10 mouse cellular contexts compared by ENCODE assay signal in the genomic region with DNA sequence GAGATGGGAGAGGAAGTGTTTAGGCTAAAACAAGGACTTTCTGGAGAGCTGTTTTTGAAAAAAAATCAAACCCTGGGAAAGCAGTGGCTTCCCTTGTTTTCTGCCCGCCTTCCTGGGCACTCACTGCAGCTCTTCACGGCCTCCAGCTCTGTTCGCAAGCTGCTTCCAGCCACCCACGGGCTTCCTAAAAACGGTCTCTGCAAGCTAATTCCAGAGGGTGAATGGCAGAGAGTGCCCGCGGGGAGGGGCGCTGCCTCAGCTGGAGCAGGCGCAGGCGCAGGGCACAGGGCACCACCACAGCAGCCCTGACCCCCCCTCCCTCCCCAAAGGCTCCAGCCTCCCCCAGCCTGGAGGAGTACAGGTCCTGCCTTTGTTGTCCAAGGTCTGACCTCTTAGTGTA. TPM values are rescaled to one million over a fixed set of nuclear protein-coding genes. Genes with fewer than 3 reads are reported as not detected.
DNase-seq lines count a peak whose midpoint lies in the region; TF ChIP-seq lines count a peak whose summit lies in the region.
"Had no signal": no experiment of that assay in that cellular context is flagged by ENCODE, and none has a peak within 500 bp of the region (broad histone marks: within the 10 kb centered on the region; RNA-seq: fewer than 3 reads in every experiment).

No protein-coding gene starts in this region.

- DNase-seq in cerebellum, postnatal 10 days = peak; percentile 30 to 56
- no peak for DNase-seq in cerebellum, adult 8-10 months
- DNase-seq in brain, embryonic 14.5 days (ENCODE audit: low read depth) = peak; percentile 45
- peak; percentile 88 for DNase-seq in layer of hippocampus, adult 9-11 months
- no peak for DNase-seq in kidney, postnatal 14 days
- no peak for DNase-seq in spleen, postnatal 14 days (ENCODE audit: low spot score in 2 of 2)
- no peak for DNase-seq in kidney, postnatal 10 days
- DNase-seq: lung, embryonic 14.5 days had no signal

- WGBS in olfactory bulb, adult 2 months = 9% methylated on average over 10 of the region's 10 CpGs

- TF ChIP-seq CTCF in brain, embryonic 14.5 days (IDR thresholded peaks at IDR 0.05; ENCODE audit: borderline replicate concordance, extremely low read depth, insufficient read depth, insufficient read length) = no peak
- no peak for TF ChIP-seq CTCF in olfactory bulb, adult 2 months (IDR thresholded peaks at IDR 0.05; ENCODE audit: insufficient read depth, low read depth, low read length)

- no peak for TF ChIP-seq POLR2A in brain, embryonic 14.5 days (IDR thresholded peaks at IDR 0.05; ENCODE audit: borderline replicate concordance, extremely low read depth, insufficient read depth, insufficient read length, poor library complexity, severe bottlenecking)
- TF ChIP-seq POLR2A in olfactory bulb, adult 2 months (IDR thresholded peaks at IDR 0.05; ENCODE audit: insufficient read depth, low read depth, low read length) = no peak

- no peak overlapping the region for H3K4me3 ChIP-seq in olfactory bulb, adult 2 months (ENCODE audit: insufficient read depth, low read depth, low read length)
- H3K4me3 ChIP-seq: stomach, embryonic 15.5 days had no signal

- H3K27ac ChIP-seq in olfactory bulb, adult 2 months (ENCODE audit: insufficient read depth, low read depth, low read length) = peak overlapping the region; percentile 93
- H3K27ac ChIP-seq: stomach, embryonic 15.5 days had no signal

- H3K4me1 ChIP-seq in olfactory bulb, adult 2 months (ENCODE audit: control insufficient read depth, insufficient read depth, low read length) = peaks cover 65% of the 10 kb centered on the region
- H3K4me1 ChIP-seq: stomach, embryonic 15.5 days had no signal

RNA-seq across cellular contexts. Expression of gene Dlgap4, which starts 32.3 kb away (rescaled TPM):
- 344 and 397 TPM in 2 replicates for polyA plus RNA-seq in brain, embryonic 14.5 days (2012; rRNA removed)
- not detected in 2 replicates for polyA plus RNA-seq in olfactory bulb, adult 2 months (2012; ENCODE audit: insufficient read depth, insufficient read length, low replicate concordance, missing spikeins)

RNA-seq across cellular contexts. Expression of gene Aar2, which starts 33.9 kb away (rescaled TPM):
- 36.4 and 37.8 TPM in 2 replicates for polyA plus RNA-seq in brain, embryonic 14.5 days (2012; rRNA removed)
- not detected in 2 replicates for polyA plus RNA-seq in olfactory bulb, adult 2 months (2012; ENCODE audit: insufficient read depth, insufficient read length, low replicate concordance, missing spikeins)

Comparison
In these comparisons a context has a peak if more than half of its experiments do, and no peak if none do; other contexts are left out.
1. DNase-seq: peak in cerebellum, postnatal 10 days (2 of 2), brain, embryonic 14.5 days (single experiment) and layer of hippocampus, adult 9-11 months (single experiment); none in cerebellum, adult 8-10 months (single experiment), kidney, postnatal 14 days (single experiment), spleen, postnatal 14 days (0 of 2) and kidney, postnatal 10 days (single experiment).
2. RNA of gene Aar2, which starts 33.9 kb away (polyA plus RNA-seq): 36.4 to 37.8 TPM in brain, embryonic 14.5 days; not detected in olfactory bulb, adult 2 months; every median in the first group is over 10 times any median in the second.